Mouse (Mus musculus) embryo, embryonic 10 days (tissue): ENCODE data around the gene Siah1a.

Experiments
- DNase-seq: peaks from one replicate; pipeline ENCODE4 v3.0.0-alpha.2; 2015; ENCODE audit warnings: low spot score

Siah1a gene

GRCm38 (mm10) chr8:86702453-86702852, 43.3 kb downstream of the Siah1a start:
- no peak for DNase-seq

GRCm38 (mm10) chr8:86699471-86699870, 46.3 kb downstream of the Siah1a start:
- DNase-seq: no peak

GRCm38 (mm10) chr8:86698811-86699421, 46.8 kb downstream of the Siah1a start:
- no peak for DNase-seq

DNA sequence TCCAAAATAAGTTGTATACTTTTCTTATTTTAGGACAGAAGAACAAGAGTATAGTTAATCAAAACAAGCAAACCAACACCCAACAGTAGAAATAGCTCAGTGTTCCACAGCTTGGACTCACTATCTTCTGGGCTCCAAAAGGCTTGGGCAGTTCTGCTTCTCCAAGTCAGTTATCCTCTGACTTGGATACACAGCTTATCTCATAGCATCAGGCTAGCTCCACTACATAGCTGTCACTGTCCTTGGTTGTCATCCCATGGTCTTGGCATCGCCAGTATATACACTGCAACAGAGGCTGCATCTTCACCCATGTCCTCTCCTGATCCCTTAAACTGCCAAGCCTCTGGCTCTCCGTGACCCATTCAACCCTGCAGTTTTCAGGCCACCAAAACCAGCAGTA, 50.0 kb downstream of the Siah1a start:
- no peak for DNase-seq

DNA sequence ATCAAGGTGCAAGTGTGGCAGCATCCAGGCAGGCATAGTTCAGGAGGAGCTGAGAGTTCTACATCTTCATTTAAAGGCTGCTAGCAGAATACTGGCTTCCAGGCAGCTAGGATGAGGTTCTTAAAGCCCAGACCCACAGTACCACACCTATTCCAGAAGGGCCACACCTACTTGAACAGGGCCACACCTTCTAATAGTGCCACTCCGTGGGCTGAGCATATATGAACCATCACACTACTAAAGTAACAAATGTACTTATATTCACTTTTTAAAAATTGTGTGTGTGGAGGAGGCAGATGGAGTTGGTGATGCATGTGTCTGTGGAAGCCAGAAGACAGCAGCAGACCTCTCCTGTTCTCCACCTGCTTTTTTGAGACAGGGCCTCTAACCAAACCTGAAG, 51.7 kb downstream of the Siah1a start:
- DNase-seq: no peak

DNA sequence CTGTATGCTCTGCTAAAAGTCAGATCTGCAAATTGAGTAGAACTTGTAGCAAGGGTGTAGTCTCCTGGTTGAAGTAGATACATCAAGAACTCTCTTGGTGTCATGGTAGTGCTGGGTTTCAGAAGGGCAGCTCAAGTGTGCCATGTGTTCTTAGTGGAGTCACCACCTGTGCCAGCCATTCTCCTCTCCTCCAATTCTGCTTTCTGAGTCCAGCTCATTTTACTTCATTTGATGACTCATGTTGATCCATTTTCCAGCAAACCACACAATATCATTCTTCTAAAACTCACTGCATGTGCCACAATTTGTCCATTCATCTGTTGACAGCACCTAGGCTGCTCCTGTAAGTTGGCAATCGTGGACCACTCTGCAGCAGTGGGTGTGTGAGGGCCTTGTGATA, 53.6 kb downstream of the Siah1a start:
- no peak for DNase-seq

GRCm38 (mm10) chr8:86686629-86687028, 59.1 kb downstream of the Siah1a start:
- no peak for DNase-seq
